Mouse (Mus musculus) heart, postnatal 25 days (tissue): ENCODE data around the gene Nrk. TPM values are rescaled to one million over a fixed set of nuclear protein-coding genes. Genes with fewer than 3 reads are reported as not detected.

Experiments
- DNase-seq: peaks from one replicate; pipeline ENCODE4 v3.0.0; 2022; ENCODE audit warnings: low spot score
- intact Hi-C: fragments of 180-260 bp; cut with DNase I; formaldehyde crosslinking; loops from one replicate; pipeline ENCODE4 v1.15.1; 2025
- total RNA-seq, 2 experiments: library from RNA; stranded (reverse); gene quantifications; 2 replicates each; pipeline ENCODE4 v1.2.3; 2021

Nrk gene
- total RNA-seq, result 1 to 10 TPM; 1.4 to 1.5 TPM

GRCm38 (mm10) chrX:138914041-138914776 is at the start of gene Nrk:
TSS of gene Nrk (plus strand) at chrX:138914430.
- DNase-seq, result peak; percentile 3
- intact Hi-C loops, result no loop called here

GRCm38 (mm10) chrX:138913366-138913765 is 864 bp upstream of the Nrk start:
- intact Hi-C loops, result no loop called here
- DNase-seq, result no peak

- no peak for DNase-seq
Measured at GRCm38 (mm10) chrX:138914777-138915114, 516 bp downstream of the Nrk start.

DNA sequence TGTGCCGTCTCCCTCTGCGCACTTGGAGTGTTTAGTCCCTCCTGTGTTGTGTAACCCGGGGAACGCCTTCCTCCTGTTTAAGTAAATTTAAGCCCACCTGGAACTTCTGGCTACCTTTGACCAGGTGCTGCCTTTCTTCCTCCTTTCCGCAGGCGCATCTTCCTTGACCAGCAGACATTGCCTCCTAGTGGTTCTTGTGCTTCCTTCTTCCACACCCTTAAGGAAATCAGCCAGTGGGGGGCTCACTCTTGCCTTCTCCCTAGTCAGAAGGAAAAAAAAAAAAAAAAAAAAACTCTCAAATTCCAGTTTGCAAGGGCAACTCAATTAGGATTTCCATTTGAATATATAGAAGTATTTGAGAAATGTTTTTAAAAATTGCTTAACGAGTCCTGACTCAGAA is 4.8 kb downstream of the Nrk start:
- intact Hi-C loops, result no loop called here
- no peak for DNase-seq

More at GRCm38 (mm10) chrX:138914777-138915114, 516 bp downstream of the Nrk start:
- intact Hi-C loops, result no loop called here

- intact Hi-C loops, result no loop called here
- DNase-seq, result no peak
Measured at GRCm38 (mm10) chrX:138943905-138944304, 29.7 kb downstream of the Nrk start.

- intact Hi-C loops, result no loop called here
- DNase-seq, result no peak
Measured at GRCm38 (mm10) chrX:138960713-138961112, 46.5 kb downstream of the Nrk start.

DNA sequence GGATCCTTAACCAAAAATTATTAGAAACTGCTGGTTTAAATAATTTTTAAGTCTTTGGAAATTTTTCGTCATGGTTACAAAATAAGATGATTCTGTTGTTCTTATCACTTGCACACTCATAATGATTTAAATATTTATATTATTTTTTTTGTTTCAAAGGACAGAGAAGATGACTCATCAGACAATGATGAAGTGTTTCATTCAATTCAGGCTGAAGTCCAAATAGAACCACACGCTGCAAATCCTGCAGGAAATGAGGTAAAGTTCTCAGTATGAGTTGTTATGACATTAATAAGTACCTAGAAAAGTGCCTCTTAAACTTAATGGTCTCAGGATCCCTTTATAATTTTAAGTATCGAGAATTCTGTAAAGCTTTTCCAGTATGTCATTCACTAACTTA is 64.3 kb downstream of the Nrk start:
- intact Hi-C loops, result no loop called here
- DNase-seq, result no peak

DNA sequence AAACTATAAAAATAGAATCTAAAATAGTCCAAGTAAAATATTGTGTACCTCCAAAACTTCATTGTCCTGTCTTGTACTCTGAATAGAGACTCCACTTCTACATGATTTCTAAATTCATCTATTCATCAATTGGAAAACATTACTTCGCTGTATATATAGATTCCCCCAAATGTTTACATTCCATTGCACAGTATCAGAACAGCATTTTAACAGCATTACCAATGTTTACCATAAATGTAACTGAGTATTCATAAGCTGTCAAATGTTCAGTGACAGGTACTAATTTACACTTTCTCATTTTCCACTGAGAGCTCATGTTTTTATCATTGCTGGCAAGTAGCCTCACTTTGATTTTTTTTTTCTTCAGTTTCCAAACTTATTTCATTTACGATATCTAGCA is 65.0 kb downstream of the Nrk start:
- no peak for DNase-seq
- intact Hi-C loops, result no loop called here

DNA sequence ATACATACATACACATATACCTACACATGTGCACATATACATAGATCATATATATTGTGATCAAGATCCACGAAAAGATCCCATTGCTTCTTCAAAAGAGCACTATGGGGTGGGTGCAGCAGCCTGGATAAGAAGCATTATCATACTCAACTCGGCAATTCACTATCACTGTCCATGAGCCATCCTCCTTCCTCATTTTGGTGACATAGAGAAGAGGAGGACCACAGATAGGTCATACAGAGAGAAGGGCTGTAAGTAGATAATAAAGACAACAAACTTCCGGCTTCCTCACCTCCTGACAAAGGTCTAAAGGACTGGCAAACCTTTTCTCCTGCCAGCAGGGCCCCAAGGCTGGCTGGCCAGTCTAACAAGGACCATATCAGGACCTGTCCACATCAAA is 100.3 kb downstream of the Nrk start:
- no peak for DNase-seq
- intact Hi-C loops, result loop anchor here (10.0 kb wide), 1 partner anchor 350 kb away; no protein-coding TSS in a partner anchor

GRCm38 (mm10) chrX:139016540-139016939 is 102.3 kb downstream of the Nrk start:
- DNase-seq, result no peak
- intact Hi-C loops, result loop anchor here (10.0 kb wide), 1 partner anchor 348 kb away; no protein-coding TSS in a partner anchor

- no peak for DNase-seq
- intact Hi-C loops, result no loop called here
Measured at GRCm38 (mm10) chrX:139026532-139027097, 112.4 kb downstream of the Nrk start.

DNA sequence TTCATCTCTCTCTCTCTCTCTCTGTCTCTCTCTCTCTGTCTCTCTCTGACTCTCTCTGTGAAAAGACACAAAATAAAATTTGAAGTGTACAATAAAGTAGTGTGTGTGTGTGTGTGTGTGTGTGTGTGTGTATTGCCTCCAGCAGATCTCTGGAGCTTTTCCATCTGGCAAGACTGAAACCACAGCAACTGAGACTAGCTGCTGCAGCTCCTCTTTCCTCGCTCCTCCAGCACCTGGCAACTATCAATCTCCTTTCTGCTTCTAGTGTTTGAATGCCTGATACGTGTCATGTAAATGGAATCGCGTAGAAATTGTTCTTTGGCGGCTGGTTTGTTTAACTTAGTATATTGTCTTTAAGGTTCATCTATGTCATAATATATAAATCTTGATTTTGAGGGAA is 113.1 kb downstream of the Nrk start:
- intact Hi-C loops, result no loop called here

DNA sequence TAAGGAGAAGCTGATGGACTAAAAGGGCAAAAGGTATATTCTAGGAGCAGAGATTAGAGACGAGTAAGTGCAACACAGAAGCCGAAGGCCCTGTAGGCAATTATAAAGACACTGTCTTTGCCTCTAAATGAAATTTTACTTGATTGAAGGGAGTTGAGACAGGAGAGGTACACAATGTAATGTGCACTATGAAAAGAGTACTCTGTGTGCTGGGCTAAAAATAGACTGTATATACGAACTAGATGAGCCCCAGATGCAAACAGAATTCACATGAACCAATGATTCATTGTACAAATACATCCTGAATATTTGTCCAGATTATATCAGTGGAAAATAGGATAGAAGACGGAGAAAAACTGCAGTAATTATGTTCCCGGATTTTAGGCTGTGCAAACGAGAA is 113.7 kb downstream of the Nrk start:
- DNase-seq, result no peak
- intact Hi-C loops, result no loop called here

More for the DNA sequence above, 113.1 kb downstream of the Nrk start:
- DNase-seq, result no peak

DNA sequence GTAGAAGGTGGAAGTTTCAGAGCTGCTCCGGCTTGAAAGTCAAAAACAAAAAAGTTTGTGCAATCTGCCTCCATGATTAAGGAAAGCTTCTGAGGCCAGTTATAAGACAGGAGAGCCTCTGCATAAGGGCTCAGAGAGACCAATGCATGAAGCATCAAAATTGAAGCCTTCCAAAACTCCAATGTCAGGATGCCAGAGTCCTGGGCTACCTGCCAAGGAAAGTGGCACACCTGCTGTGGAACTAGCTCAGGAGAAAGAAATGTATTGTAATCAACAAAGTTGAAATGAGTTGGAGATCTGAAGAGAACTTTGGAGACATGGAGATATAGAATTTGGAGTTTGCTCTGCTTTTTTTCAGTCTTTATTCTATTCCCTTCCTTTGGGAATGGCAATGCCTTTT is 123.4 kb downstream of the Nrk start:
- intact Hi-C loops, result no loop called here
- no peak for DNase-seq

GRCm38 (mm10) chrX:139039314-139039713 is 125.1 kb downstream of the Nrk start:
- no peak for DNase-seq
- intact Hi-C loops, result no loop called here

- intact Hi-C loops, result no loop called here
- DNase-seq, result no peak
Measured at GRCm38 (mm10) chrX:139041148-139041547, 126.9 kb downstream of the Nrk start.

DNA sequence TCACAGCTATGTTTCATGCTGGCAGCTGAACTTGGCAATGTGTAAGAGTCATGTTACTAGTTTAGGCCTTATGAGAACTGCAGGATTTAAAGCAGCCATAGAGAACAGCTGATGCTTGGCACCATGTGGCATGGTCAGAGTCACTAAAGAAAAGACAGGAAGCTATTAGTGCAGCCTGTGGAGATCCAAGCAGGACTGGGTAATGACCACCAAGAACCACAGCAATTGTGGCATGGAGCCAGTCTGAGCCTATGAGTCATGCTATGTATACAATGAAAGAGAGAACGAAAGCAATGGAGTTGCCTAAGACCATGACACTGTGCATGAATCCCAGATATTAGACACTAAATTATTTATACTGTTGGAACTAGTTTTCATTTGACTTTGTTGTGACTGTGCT is 137.7 kb downstream of the Nrk start:
- no peak for DNase-seq

GRCm38 (mm10) chrX:139053149-139053548 is 138.9 kb downstream of the Nrk start:
- no peak for DNase-seq
- intact Hi-C loops, result no loop called here

More for the DNA sequence above, 137.7 kb downstream of the Nrk start:
- intact Hi-C loops, result no loop called here
